Mouse (Mus musculus): Measurements from ENCODE around the gene Srcap. TPM values are rescaled to one million over a fixed set of nuclear protein-coding genes. Genes with fewer than 3 reads are reported as not detected.

Gene Srcap
- 17.5 and 20.0 TPM in 2 replicates for polyA plus RNA-seq (2012; rRNA removed; ENCODE audit: low replicate concordance)

DNA sequence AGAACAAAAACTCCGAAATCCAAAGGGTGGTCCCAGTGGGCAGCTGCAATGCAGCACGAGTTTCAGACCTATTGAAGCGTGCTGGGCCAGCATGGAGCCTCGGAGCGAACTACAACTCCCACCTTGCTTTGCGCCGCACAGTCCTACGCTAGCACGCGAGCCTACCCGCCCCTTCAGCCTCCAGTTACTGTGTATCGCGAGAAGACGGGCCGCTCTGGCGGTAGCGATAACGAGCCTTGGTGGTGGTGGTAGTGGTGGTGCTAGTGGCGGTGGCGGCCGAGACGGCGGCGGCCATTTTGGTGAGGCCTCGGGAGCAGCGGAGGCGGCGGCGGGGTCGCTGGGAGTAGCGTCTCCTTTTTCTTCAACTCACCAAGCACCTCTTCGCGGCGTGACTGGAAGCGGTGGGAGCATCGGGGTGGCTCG lies at the start of gene Srcap:
Gene Srcap, plus strand, starts transcription at position 176 of the 423 bp plus-strand sequence.

DNA sequence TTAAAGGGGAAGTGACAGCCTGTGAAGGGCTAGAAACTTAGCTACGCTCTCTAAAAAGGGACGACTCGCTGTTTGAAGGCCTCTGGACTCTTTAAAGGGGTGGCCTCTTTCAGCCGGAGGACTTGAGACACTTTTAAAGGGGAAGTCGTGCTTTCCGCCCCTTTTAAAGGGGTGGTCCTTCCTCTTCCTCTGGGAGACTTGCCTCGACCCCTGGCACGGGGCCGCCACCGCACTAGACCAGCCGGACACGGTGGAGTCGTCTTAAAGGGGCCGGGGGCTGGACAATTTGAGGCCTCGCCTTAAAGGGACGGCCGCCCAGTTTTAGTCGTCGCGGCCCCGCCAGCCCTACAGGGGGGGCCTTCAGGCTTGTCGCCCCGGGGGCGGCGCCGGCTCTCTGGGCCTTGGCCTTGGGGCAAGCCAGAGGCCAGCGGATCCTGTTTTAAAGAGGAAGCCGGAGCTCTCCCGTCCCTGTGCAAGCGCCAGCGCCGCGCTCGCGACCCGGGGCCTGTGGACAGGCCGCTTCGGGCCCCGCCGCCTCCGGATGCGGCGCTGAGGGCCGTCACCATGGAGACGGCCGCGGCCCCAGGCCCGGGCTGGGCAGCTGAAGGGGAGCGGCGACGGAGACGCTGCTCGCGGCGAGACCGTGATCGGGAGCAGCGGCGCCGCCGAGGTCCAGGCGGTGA lies 33.0 kb upstream of the Srcap start, which contains the start of gene Fbrs:
Gene Fbrs, plus strand, starts transcription at position 565 of the 683 bp plus-strand sequence.

DNA sequence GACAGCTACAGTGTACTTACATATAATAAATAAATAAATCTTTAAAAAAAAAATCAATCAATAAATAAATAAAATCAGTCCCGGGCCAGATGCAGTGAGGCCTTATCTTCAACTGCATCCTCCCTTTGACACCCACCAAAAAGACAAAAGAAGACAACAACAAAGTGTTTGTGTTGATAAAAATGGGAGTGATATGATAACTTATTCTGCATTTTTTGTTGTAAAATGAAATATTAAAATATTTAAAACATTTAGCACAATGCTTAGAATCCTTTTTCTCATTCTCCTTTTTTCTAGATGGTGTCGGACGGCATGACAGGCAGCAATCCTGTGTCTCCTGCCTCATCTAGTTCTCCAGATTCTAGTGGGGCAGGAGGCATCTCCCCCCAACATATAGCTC lies 7.5 kb downstream of the Srcap start, which contains the start of gene Gm42715:
Gene Gm42715, plus strand, starts transcription at position 301 of the 400 bp plus-strand sequence.

DNA sequence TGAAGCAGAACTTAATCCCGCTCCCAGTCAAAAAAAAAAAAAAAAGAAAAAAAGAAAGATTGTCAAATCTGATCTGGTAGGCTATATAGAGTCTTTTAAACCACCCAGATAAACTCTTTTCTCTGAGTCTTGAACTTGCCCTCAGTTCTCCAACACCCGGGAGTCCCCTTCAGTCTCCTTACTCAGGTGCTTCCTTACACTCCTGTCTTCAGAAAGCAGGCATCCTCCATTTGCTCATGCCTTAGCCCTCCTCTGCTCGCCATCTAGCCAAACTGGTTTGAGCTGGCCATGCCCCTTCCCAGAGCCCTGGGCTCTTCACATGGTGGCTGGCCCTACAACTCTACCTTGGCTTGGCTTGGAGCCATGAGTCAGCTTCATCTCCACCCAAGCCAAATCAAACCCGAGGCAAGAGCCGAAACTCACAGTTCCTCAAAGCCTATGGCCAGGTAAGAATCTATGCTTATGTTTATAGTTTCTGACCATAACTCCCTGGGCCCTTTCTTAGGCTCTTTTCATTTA lies 49.6 kb downstream of the Srcap start, which contains the start of gene Tmem265:
Gene Tmem265, plus strand, starts transcription at position 51 of the 519 bp plus-strand sequence.

DNA sequence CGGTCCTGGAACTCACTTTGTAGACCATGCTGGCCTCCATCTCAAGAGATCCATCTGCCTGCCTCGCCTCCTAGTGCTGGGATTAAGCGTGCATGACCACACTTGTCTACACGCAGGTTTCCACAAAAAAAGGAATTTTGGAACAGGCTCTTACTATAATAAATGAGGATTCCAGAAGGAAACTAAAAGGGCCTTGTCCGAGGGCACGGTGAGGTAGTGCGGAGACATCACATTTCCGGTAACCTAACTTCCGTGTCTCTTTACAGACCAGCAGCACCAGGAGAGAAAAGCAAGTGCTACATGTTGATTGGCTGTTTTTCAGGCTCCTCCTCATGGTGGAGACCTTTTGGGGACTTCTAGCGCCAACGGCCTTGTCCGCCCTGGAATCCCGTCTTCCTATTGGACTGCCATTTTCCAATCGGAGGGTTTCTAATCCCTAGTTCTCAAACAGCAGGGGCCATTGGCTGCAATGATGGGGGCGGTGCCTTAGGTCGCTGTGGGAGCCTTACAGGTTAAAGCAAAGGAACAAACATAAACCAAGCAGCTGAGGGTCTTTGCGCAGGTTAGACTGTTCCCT lies 61.2 kb downstream of the Srcap start, which contains the start of gene Phkg2:
Gene Phkg2, plus strand, starts transcription at position 446 of the 577 bp plus-strand sequence.

DNA sequence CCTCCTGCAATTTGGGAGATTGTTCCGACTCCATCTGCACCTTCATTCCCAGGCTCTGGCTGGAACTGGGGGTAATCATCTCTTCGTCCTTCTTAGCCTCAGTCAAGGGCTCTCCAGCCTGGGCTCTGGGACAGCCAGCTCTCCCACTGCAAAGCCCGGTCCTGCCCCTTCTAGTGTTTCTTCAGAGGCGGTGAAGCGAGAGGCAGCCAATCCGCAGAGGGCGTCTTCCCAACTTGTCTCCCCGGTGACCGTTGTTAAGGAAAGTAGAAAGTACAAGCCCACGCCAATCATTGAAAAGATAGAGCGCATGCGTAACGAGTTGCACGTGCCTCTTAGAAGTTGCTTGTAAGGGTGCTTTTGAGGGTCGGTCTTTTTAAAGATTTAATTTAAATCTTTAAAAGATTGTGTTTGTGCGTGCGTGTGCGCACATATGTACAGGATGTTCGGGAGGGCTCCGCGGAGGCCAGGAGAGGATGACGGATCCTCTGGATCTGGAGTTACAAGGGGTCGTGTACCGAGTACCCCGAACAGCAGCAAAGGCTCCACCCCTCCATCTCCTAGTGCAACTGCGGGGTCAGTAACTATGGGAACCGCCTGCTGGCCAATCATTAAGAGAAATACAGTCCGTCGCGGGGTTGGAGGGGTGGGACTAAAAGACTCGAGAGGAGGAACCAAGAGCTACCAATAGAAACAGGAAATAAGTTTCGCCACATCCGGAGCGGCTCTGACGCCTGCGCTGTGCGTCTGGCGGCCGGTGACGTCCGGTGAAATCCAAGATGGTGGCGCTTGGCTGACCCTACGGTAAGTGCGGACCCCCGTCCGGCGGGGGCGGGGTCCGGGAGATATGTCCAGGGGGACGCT lies 76.5 kb downstream of the Srcap start, which contains the start of the genes Ccdc189 and Rnf40:
Gene Ccdc189, minus strand, starts transcription at position 585 of the 861 bp plus-strand sequence.
Gene Rnf40, plus strand, starts transcription at position 757 of the 861 bp plus-strand sequence.

Other genes with a start within 250 kb of the Srcap start
- 49.0 and 105 TPM in 2 replicates for gene Sephs2, start 237.9 kb upstream of the Srcap start, polyA plus RNA-seq (2012; rRNA removed; ENCODE audit: low replicate concordance)
- gene Itgal, start 215.7 kb upstream of the Srcap start, polyA plus RNA-seq (2012; rRNA removed; ENCODE audit: low replicate concordance), result 3.7 and 5.6 TPM in 2 replicates
- gene Zfp768, start 166.4 kb upstream of the Srcap start, polyA plus RNA-seq (2012; rRNA removed; ENCODE audit: low replicate concordance), result 54.7 and 77.2 TPM in 2 replicates
- gene Zfp747, start 135.9 kb upstream of the Srcap start, polyA plus RNA-seq (2012; rRNA removed; ENCODE audit: low replicate concordance), result 15.0 and 20.1 TPM in 2 replicates
- 5.3 and 6.4 TPM in 2 replicates for gene 9130019O22Rik, start 124.8 kb upstream of the Srcap start, polyA plus RNA-seq (2012; rRNA removed; ENCODE audit: low replicate concordance)
- 13.3 and 15.1 TPM in 2 replicates for gene E430018J23Rik, start 118.4 kb upstream of the Srcap start, polyA plus RNA-seq (2012; rRNA removed; ENCODE audit: low replicate concordance)
- 3.9 and 4.6 TPM in 2 replicates for gene Zfp764, start 105.2 kb upstream of the Srcap start, polyA plus RNA-seq (2012; rRNA removed; ENCODE audit: low replicate concordance)
- gene Zfp688, start 89.9 kb upstream of the Srcap start, polyA plus RNA-seq (2012; rRNA removed; ENCODE audit: low replicate concordance), result 21.7 and 35.2 TPM in 2 replicates
- 3.7 and 4.3 TPM in 2 replicates for gene Zfp689, start 62.8 kb upstream of the Srcap start, polyA plus RNA-seq (2012; rRNA removed; ENCODE audit: low replicate concordance)
- 62.8 and 68.1 TPM in 2 replicates for gene Prr14, start 52.4 kb upstream of the Srcap start, polyA plus RNA-seq (2012; rRNA removed; ENCODE audit: low replicate concordance)
- gene Fbrs, start 32.8 kb upstream of the Srcap start, polyA plus RNA-seq (2012; rRNA removed; ENCODE audit: low replicate concordance), result 36.5 and 43.2 TPM in 2 replicates
- gene Gm42715, start 7.6 kb downstream of the Srcap start, polyA plus RNA-seq (2012; rRNA removed; ENCODE audit: low replicate concordance), result 5.6 and 10.2 TPM in 2 replicates
- 1.2 and 3.0 TPM in 2 replicates for gene Tmem265, start 49.4 kb downstream of the Srcap start, polyA plus RNA-seq (2012; rRNA removed; ENCODE audit: low replicate concordance)
- gene Phkg2, start 61.4 kb downstream of the Srcap start, polyA plus RNA-seq (2012; rRNA removed; ENCODE audit: low replicate concordance), result 28.3 and 32.0 TPM in 2 replicates
- 0.97 and 1.6 TPM in 2 replicates for gene Ccdc189, start 76.6 kb downstream of the Srcap start, polyA plus RNA-seq (2012; rRNA removed; ENCODE audit: low replicate concordance)
- gene Rnf40, start 76.8 kb downstream of the Srcap start, polyA plus RNA-seq (2012; rRNA removed; ENCODE audit: low replicate concordance), result 15.9 and 16.2 TPM in 2 replicates
- gene Zfp629, start 103.8 kb downstream of the Srcap start, polyA plus RNA-seq (2012; rRNA removed; ENCODE audit: low replicate concordance), result 3.0 and 7.2 TPM in 2 replicates
- gene Bcl7c, start 196.9 kb downstream of the Srcap start, polyA plus RNA-seq (2012; rRNA removed; ENCODE audit: low replicate concordance), result 30.7 and 46.2 TPM in 2 replicates
- 18.0 and 22.0 TPM in 2 replicates for gene Ctf1, start 200.8 kb downstream of the Srcap start, polyA plus RNA-seq (2012; rRNA removed; ENCODE audit: low replicate concordance)
- not detected in 2 replicates for gene Ctf2, start 220.2 kb downstream of the Srcap start, polyA plus RNA-seq (2012; rRNA removed; ENCODE audit: low replicate concordance)
- gene Fbxl19, start 232.6 kb downstream of the Srcap start, polyA plus RNA-seq (2012; rRNA removed; ENCODE audit: low replicate concordance), result 51.0 and 74.6 TPM in 2 replicates